ENCODE assay signal across 8 mouse cellular contexts in genomic region chr2:26020714-26021560, GRCm38 (mm10). TPM values are rescaled to one million over a fixed set of nuclear protein-coding genes. Genes with fewer than 3 reads are reported as not detected.
A peak's percentile ranks its signal among the peaks of the same experiment; 100 is the strongest.
DNase-seq lines count a peak whose midpoint lies in the region; ATAC-seq lines count a peak whose summit lies in the region.

No protein-coding gene starts in this region.

- intact Hi-C loops in heart, postnatal 10 days (cut with DNase I): loop anchor here (2.0 kb wide), 1 partner anchor 36 kb away; no protein-coding TSS in a partner anchor

- peaks cover under 1% of the 10 kb centered on the region; the same call in 1 of the 2 replicates for H3K36me3 ChIP-seq in forebrain, embryonic 10.5 days (replicated peaks)
- H3K36me3 ChIP-seq in lung, embryonic 16.5 days (ENCODE audit: control insufficient read depth, insufficient read depth, low read length): no peaks in the 10 kb centered on the region

- no peaks in the 10 kb centered on the region for H3K27me3 ChIP-seq in forebrain, embryonic 10.5 days (ENCODE audit: poor library complexity, severe bottlenecking)
- H3K27me3 ChIP-seq in lung, embryonic 16.5 days (ENCODE audit: control insufficient read depth, insufficient read depth, low read depth, low read length): no peaks in the 10 kb centered on the region

- H3K9ac ChIP-seq in lung, embryonic 16.5 days (ENCODE audit: low read length): peak overlapping the region; percentile 88

- H3K4me2 ChIP-seq in lung, embryonic 16.5 days (ENCODE audit: low read depth, low read length): peak overlapping the region; percentile 90

- peak overlapping the region; percentile 86 for H3K27ac ChIP-seq in brown adipose tissue, adult 24 weeks (replicated peaks; ENCODE audit: low read depth, low read length)
- H3K27ac ChIP-seq in forebrain, embryonic 10.5 days: peak overlapping the region; percentile 86
- H3K27ac ChIP-seq in lung, embryonic 16.5 days (ENCODE audit: low read length): peak overlapping the region; percentile 88

- peak; percentile 52 for DNase-seq in embryo, embryonic 10 days (ENCODE audit: low spot score)
- DNase-seq in embryo, embryonic 9.5 days (ENCODE audit: extremely low spot score): no peak
- DNase-seq in forebrain, embryonic 10.5 days (ENCODE audit: extremely low spot score, low spot score): peak; percentile 38
- peak; percentile 72 for DNase-seq in heart, postnatal 10 days
- DNase-seq in layer of hippocampus, postnatal 10 days (ENCODE audit: low spot score in 2 of 2): peak; percentile 53 to 63
- DNase-seq in ovary, postnatal 14 days (ENCODE audit: low spot score): peak; percentile 29

- H3K4me3 ChIP-seq in brown adipose tissue, adult 24 weeks (ENCODE audit: insufficient read depth, low read depth, low read length): peak overlapping the region; percentile 80
- peak overlapping the region; percentile 85 for H3K4me3 ChIP-seq in forebrain, embryonic 10.5 days
- peak overlapping the region; percentile 83 for H3K4me3 ChIP-seq in lung, embryonic 16.5 days (ENCODE audit: low read length)

- H3K9me3 ChIP-seq in forebrain, embryonic 10.5 days: no peaks in the 10 kb centered on the region
- H3K9me3 ChIP-seq in lung, embryonic 16.5 days (ENCODE audit: control insufficient read depth, low read length): no peaks in the 10 kb centered on the region

- WGBS in forebrain, embryonic 10.5 days: 3% methylated on average over 38 of the region's 38 CpGs
- WGBS in lung, embryonic 16.5 days: 1% methylated on average over 38 of the region's 38 CpGs

- ATAC-seq in lung, embryonic 16.5 days (ENCODE audit: low read depth): peak; percentile 45

- H3K4me1 ChIP-seq in brown adipose tissue, adult 24 weeks (ENCODE audit: control insufficient read depth, insufficient read depth, insufficient read length, low read length): peaks cover 10% of the 10 kb centered on the region; the same call in 1 of the 2 replicates
- peaks cover 20% of the 10 kb centered on the region for H3K4me1 ChIP-seq in forebrain, embryonic 10.5 days
- H3K4me1 ChIP-seq in lung, embryonic 16.5 days (replicated peaks; ENCODE audit: control insufficient read depth, insufficient read depth, low read length): peaks cover 10% of the 10 kb centered on the region

RNA-seq across cellular contexts. Expression of gene Ubac1, which starts 0.6 kb away (rescaled TPM):
- polyA plus RNA-seq in brown adipose tissue, adult 24 weeks (2012; ENCODE audit: insufficient read depth, insufficient read length, missing spikeins): 75.9 and 82.1 TPM in 2 replicates
- 85.3 and 86.2 TPM in 2 replicates for polyA plus RNA-seq in forebrain, embryonic 10.5 days (2016; fragmentation: Nextera tagmentation; extraction: Ambion mirVana)
- total RNA-seq in heart, postnatal 10 days (2021): 10 to 100 TPM; 71.6 to 76.9 TPM
- 10 to 100 TPM; 70.1 to 70.8 TPM for total RNA-seq in layer of hippocampus, postnatal 10 days (2021)
- polyA plus RNA-seq in lung, embryonic 16.5 days (2015; fragmentation: Nextera tagmentation; extraction: Ambion mirVana): 66.2 and 66.3 TPM in 2 replicates

RNA-seq across cellular contexts. Expression of gene Camsap1, which starts 37.9 kb away (rescaled TPM):
- polyA plus RNA-seq in brown adipose tissue, adult 24 weeks (2012; ENCODE audit: insufficient read depth, insufficient read length, missing spikeins): 2.4 and 8.2 TPM in 2 replicates
- 24.5 and 28.9 TPM in 2 replicates for polyA plus RNA-seq in forebrain, embryonic 10.5 days (2016; fragmentation: Nextera tagmentation; extraction: Ambion mirVana)
- 10 to 100 TPM; 36.3 to 37.1 TPM for total RNA-seq in heart, postnatal 10 days (2021)
- total RNA-seq in layer of hippocampus, postnatal 10 days (2021): 100 to 1,000 TPM; 121 to 140 TPM
- 5.6 and 5.8 TPM in 2 replicates for polyA plus RNA-seq in lung, embryonic 16.5 days (2015; fragmentation: Nextera tagmentation; extraction: Ambion mirVana)
